Mouse (Mus musculus) urinary bladder, postnatal 0 days (tissue): ENCODE measurements around the gene Pttg1. TPM values are rescaled to one million over a fixed set of nuclear protein-coding genes. Genes with fewer than 3 reads are reported as not detected.

Experiments
- microRNA counts: library from miRNA; unstranded; fragments of <30 nt; microRNA quantifications from one replicate; lab custom pipeline; 2016
- microRNA-seq: library from miRNA; unstranded; fragments of <30 nt; microRNA quantifications from one replicate; pipeline ENCODE4, GENCODE M21; 2016
- polyA plus RNA-seq: library from polyadenylated mRNA; unstranded; fragments of >200 nt; fragmentation: Nextera tagmentation; extraction: Ambion mirVana; gene quantifications from 2 replicates; pipeline ENCODE4 v1.2.1, GENCODE M21; 2015

The Pttg1 gene
- polyA plus RNA-seq: 66.5 and 75.1 TPM in 2 replicates

DNA sequence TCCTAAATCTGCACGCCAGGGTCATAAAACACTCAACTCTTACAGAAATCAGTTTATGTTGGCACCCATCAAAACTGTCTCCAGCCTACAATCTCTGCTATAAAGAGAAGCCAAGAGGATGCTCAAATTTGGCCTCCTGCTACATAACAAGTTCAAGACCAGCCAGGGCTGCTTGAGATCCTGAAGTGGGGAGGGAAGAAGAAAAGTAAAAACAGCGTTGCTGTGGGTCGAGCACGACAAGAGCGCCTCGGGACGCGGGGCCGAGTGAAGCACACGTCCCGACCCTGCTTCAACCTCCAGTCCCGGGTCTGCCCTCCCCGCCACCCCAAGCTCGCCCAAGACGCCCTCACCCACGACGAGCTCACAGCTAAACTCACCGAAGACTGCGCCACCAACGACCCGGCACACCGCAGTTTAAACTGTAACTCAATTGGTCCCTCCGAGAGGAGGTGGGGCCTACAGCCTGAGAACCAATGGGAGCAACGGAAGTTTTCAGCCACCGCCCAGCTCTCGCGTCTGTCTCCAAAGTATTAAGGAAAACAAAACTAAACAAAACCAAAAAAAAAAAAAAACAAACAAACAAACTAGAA, at the start of gene Pttg1:
Gene Pttg1, minus strand, starts transcription at position 428 of the 590 bp plus-strand sequence.

DNA sequence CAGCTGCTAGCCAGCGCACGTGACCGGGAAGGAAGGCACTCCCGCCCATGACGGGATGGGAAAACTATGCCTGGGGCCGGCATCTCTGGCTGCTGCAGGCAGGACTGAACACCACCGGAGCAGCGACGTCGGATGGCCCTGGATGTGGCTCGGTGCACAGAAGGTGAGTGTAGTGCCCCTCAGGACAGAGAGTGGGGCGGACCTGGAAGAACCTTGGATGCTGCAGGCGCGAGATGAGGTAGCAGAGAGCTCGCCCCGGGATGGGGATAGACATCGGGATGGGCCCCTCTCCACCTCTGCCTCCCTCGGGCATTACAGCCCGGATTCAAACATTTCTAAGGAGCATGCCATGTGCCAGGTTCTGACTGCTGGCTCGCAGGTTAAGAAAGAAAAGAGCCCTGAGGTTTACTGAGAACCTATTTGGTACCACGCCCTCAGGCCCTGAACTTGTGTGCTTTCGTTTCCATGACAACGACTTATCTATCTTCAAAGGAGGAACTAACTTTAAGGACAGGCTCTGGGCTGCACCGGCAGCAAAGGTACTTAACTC, 48.2 kb upstream of the Pttg1 start, which contains the start of gene C1qtnf2:
Gene C1qtnf2, plus strand, starts transcription at position 52 of the 550 bp plus-strand sequence.

DNA sequence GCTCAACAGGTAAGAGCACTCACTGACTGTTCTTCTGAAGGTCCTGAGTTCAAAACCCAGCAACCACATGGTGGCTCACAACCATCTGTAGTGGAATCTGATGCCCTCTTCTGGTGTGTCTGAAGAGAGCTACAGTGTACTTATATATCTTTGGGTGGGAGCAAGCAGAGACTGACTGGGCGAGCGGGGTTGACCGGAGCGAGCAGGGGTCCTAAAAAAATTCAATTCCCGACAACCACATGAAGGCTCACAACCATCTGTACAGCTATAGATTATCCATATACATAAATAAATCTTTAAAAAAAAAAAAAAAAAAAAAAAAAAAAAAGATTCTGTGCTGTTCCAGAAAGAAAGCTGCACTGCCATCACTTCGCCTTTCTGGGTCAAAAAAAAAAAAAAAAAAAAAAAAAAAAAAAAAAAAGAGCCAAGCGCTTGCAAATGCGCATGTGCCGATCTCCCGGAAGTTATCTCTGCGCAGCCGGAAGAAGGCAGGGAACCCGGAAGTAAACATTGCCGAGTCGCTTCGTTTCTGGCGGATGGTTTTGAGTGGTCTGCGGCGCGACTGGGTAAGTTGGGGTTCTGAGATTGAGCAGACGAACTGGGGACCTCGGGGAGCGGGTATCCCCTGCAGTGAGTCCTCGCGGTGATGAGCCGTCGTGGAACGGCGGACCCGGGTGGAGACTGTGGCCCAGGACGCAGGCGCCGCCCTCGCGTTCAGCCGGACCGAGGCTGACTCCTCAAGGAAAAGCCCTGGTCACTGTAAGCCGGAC, 7.4 kb upstream of the Pttg1 start, which contains the start of gene Slu7:
Gene Slu7, plus strand, starts transcription at position 491 of the 770 bp plus-strand sequence.

MicroRNAs within 50 kb of the gene (microRNA counts, 519-probe panel; counts per million panel counts)
- 3,283 counts per million, percentile 53 among the panel's probes with 10 or more counts for microRNA mmu-miR-146a (lab: Ali Mortazavi, UCI)

Small RNAs within 50 kb of the gene (microRNA-seq; reads per million reads assigned to microRNA genes)
- gene Mir146: 44.5 reads per million, percentile 38 among the genes with 10 or more reads in this experiment

Other genes with a start within 250 kb of the Pttg1 start
- gene Slu7, start 7.5 kb upstream of the Pttg1 start, polyA plus RNA-seq: 38.4 and 40.1 TPM in 2 replicates
- 48.2 and 51.8 TPM in 2 replicates for gene C1qtnf2, start 48.0 kb upstream of the Pttg1 start, polyA plus RNA-seq
- gene Ccnjl, start 102.5 kb upstream of the Pttg1 start, polyA plus RNA-seq: 10.1 and 12.0 TPM in 2 replicates
- gene 4933415A04Rik, start 160.8 kb upstream of the Pttg1 start, polyA plus RNA-seq: 3.6 TPM in 2 replicates
- gene Fabp6, start 175.3 kb upstream of the Pttg1 start, polyA plus RNA-seq: 1.5 and 1.9 TPM in 2 replicates